Mouse (Mus musculus) lung, embryonic 15.5 days (tissue): ENCODE data around the gene Il25. TPM values are rescaled to one million over a fixed set of nuclear protein-coding genes. Genes with fewer than 3 reads are reported as not detected.

Source experiments
- ATAC-seq: fragments of 200-750 bp; cut with Nextera tagmentation; 2 replicates; pipeline ENCODE4 v1.8.0; 2017; ENCODE audit warnings: moderate number of reproducible peaks, borderline replicate concordance; ENCODE audit not compliant: low FRiP score, low TSS enrichment; ENCODE audit errors: extremely low read depth
- H3K27ac ChIP-seq: fragments of 300-500 bp; sonication (generic); 2 replicates; pipeline ENCODE4 v1.5.1; 2015; ENCODE audit warnings: moderate library complexity, mild to moderate bottlenecking, inconsistent platforms
- H3K27me3 ChIP-seq: fragments of 300-500 bp; sonication (generic); 2 replicates; pipeline ENCODE4 v1.6.1; 2015; ENCODE audit warnings: inconsistent platforms
- H3K36me3 ChIP-seq: fragments of 300-500 bp; sonication (generic); 2 replicates; pipeline ENCODE4 v1.6.1; 2015; ENCODE audit warnings: inconsistent platforms
- H3K4me1 ChIP-seq: fragments of 300-500 bp; sonication (generic); 2 replicates; pipeline ENCODE4 v1.6.1; 2015; ENCODE audit warnings: inconsistent platforms
- H3K4me2 ChIP-seq: fragments of 300-500 bp; sonication (generic); 2 replicates; pipeline ENCODE4 v1.6.1; 2015; ENCODE audit warnings: inconsistent platforms, mild to moderate bottlenecking, moderate library complexity
- H3K4me3 ChIP-seq: fragments of 300-500 bp; sonication (generic); 2 replicates; pipeline ENCODE4 v1.5.1; 2015; ENCODE audit warnings: mild to moderate bottlenecking, inconsistent platforms
- H3K9ac ChIP-seq: fragments of 300-500 bp; sonication (generic); 2 replicates; pipeline ENCODE4 v1.6.1; 2015; ENCODE audit warnings: inconsistent platforms
- H3K9me3 ChIP-seq: fragments of 300-500 bp; sonication (generic); 2 replicates; pipeline ENCODE4 v1.6.1; 2016; ENCODE audit warnings: inconsistent platforms
- WGBS: fragments of 180-500 bp; shearing (Covaris S2); methylation state at CpG from one replicate; pipeline ENCODE4 v1.1.7; 2015; 5-methylcytosine and 5-hydroxymethylcytosine counted together
- polyA plus RNA-seq: library from polyadenylated mRNA; unstranded; fragments of >200 nt; fragmentation: Nextera tagmentation; extraction: Ambion mirVana; gene quantifications from 2 replicates; pipeline ENCODE4 v1.2.1, GENCODE M21; 2015

Gene Il25
- polyA plus RNA-seq, 1 experiment from 2014 or later = 0.19 TPM

DNA sequence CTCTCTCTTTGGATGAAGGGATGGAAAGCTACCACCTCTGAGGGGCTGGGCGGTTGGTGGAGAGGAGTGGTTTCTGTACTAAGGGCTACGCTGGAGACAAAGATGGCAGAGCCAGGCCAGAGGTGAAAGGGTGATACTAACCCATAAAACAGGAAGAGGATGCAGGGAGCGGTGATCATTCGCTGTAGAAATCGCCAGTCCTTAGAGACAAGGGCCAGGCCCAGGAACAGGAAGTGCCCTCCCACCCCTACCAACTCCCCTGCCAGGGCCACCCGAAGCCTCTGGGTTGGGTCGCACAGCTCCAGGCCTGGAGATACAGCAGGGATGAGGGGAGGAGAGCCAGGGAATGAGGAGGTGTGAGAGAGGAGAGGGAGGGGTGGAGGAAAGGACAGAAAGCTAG lies 23.8 kb upstream of the Il25 start:
- Histone ChIP-seq H3K36me3 (peaks cover 27% of the 10 kb centered on the region), H3K27ac (no peak overlapping the region), H3K4me2 (no peak overlapping the region), H3K4me3 (no peak overlapping the region), H3K9me3 (no peaks in the 10 kb centered on the region), H3K9ac (no peak overlapping the region), H3K27me3 (no peaks in the 10 kb centered on the region), H3K4me1 (peaks cover 13% of the 10 kb centered on the region)
- WGBS = 72% methylated on average over 7 of the region's 7 CpGs
- no peak for ATAC-seq

- ATAC-seq = peak; percentile 56
- WGBS = 1% methylated on average over 60 of the region's 69 CpGs
Measured at GRCm38 (mm10) chr14:54912109-54912850, 20.2 kb upstream of the Il25 start.

DNA sequence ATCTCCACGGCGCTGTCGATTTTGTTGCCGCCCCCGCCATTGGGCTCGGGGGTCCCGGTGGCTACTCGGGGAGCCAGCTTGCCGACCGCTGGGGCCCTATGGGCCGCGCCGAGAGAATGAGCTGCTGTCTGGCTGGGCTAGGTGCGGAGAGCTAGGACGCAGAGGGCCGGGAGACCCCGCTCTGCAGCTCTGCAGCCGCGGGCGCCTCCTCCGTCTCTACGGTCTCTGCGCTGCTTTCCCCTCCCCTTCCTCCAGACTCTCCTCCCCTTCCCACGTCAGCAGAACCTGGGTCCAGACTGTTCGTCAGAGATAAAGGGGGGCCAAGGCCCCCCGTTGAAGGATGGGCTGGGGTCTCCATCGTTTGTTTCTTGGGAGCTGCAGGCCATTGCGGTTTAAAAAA lies 19.6 kb upstream of the Il25 start, which contains the start of gene Slc22a17:
Slc22a17 (minus strand) TSS at position 247 of the 400 bp plus-strand sequence.
- Histone ChIP-seq H3K4me1 (peaks cover 14% of the 10 kb centered on the region), H3K27ac (peak within 1 kb of the TSS; percentile 55), H3K27me3 (no peaks in the 10 kb centered on the region), H3K9me3 (no peaks in the 10 kb centered on the region), H3K4me2 (peak within 1 kb of the TSS; percentile 100), H3K4me3 (peak within 1 kb of the TSS; percentile 95), H3K9ac (peak within 1 kb of the TSS; percentile 93), H3K36me3 (peaks cover 28% of the 10 kb centered on the region)
- ATAC-seq = peak; percentile 91
- under 1% methylated on average over 27 of the region's 28 CpGs for WGBS

More at GRCm38 (mm10) chr14:54912109-54912850, 20.2 kb upstream of the Il25 start:
- no peaks in the 10 kb centered on the region for H3K9me3 ChIP-seq
- H3K27ac ChIP-seq = peak overlapping the region; percentile 55
- no peaks in the 10 kb centered on the region for H3K27me3 ChIP-seq
- peaks cover 14% of the 10 kb centered on the region for H3K4me1 ChIP-seq
- H3K4me2 ChIP-seq = peak overlapping the region; percentile 100
- H3K4me3 ChIP-seq = peak overlapping the region; percentile 95
- H3K36me3 ChIP-seq = peaks cover 29% of the 10 kb centered on the region
- H3K9ac ChIP-seq = peak overlapping the region; percentile 93

DNA sequence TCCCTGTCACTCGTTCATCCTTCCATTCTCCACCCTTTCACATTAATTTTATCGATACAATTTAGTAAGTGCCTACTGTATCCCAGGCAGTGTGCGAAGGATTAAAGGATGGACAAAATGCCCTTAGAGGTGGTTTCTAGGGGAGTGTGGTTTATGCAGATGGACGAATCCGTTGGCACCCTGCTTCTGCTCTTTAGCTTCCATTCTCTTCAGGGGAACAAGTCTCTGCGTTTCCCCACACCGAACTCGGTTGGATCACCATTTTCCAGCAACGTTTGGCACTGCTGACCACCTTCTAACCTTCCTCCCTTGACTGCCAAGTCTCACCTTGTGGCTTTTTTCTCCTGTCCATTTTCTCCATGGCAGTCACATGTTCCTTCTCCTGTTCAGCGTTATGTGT lies 19.2 kb upstream of the Il25 start:
- Histone ChIP-seq H3K4me1 (peaks cover 14% of the 10 kb centered on the region), H3K4me2 (peak overlapping the region; percentile 100), H3K36me3 (peaks cover 27% of the 10 kb centered on the region), H3K9ac (peak overlapping the region; percentile 93), H3K27ac (peak overlapping the region; percentile 12; the same call in 1 of the 2 replicates), H3K27me3 (no peaks in the 10 kb centered on the region), H3K9me3 (no peaks in the 10 kb centered on the region), H3K4me3 (peak overlapping the region; percentile 95)
- ATAC-seq = no peak
- 16% methylated on average over 10 of the region's 10 CpGs for WGBS

GRCm38 (mm10) chr14:54920076-54920685 lies 12.3 kb upstream of the Il25 start:
- H3K36me3 ChIP-seq = peaks cover 43% of the 10 kb centered on the region

GRCm38 (mm10) chr14:54924641-54925348 lies 7.7 kb upstream of the Il25 start:
- 21% methylated on average over 7 of the region's 7 CpGs for WGBS
- peaks cover 36% of the 10 kb centered on the region for H3K4me1 ChIP-seq
- ATAC-seq = peak; percentile 25; the same call in 1 of the 2 replicates

More at GRCm38 (mm10) chr14:54920076-54920685, 12.3 kb upstream of the Il25 start:
- H3K27me3 ChIP-seq = no peaks in the 10 kb centered on the region
- H3K9me3 ChIP-seq = no peaks in the 10 kb centered on the region
- H3K4me2 ChIP-seq = no peak overlapping the region
- no peak for ATAC-seq
- no peak overlapping the region for H3K27ac ChIP-seq
- H3K9ac ChIP-seq = no peak overlapping the region
- 85% methylated on average over 16 of the region's 16 CpGs for WGBS
- no peak overlapping the region for H3K4me3 ChIP-seq
- H3K4me1 ChIP-seq = peaks cover 16% of the 10 kb centered on the region

DNA sequence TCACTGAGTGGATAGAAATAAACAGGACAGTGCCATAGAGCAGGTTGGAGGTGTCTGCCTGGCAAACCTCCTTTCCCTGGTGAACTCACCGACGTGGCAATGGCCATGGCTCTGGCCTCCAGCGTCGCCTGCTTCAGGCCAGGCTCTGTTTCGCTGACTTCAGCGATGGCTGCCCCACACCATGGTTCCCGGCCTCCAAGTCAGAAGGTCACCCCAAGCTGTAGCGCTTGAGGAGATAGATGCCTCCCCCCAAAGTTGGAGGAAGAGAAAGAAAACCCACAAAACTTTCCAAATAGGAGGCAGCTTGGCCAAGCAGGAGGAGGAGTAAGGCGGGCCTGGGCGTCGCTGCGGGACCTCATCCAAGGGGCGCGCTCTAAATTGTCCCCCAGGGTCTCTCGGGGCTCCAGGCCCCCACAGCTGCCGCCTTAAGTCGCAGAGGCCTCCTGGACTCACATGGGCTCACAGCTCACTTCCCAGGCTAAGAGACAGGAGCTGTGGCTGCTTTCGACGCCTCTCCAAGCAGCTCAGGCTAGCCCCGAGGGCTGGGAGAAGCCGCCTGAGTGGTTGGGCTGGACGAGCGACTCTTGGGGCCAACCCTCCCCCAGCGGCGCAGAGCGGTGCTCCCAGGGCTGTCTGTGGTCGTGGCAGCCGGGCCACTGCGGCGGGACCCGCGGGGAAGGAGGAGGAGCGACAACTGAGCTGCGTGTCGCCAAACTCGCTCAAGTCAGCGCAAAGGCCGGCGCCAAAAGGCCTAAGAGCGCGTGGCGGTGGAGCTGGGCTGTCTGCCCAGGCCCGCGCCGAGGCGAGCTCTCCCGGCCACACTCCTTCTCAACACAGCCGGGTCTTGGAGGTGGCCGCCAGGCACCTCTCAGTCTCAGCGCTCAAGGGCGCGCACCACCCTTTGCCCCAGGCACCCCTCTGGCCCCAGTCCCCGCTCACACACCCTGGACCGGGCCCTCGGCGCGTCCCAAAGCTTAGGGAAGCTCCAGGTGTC lies 6.8 kb upstream of the Il25 start, which contains the start of gene Efs:
Efs (minus strand) TSS at position 778 of the 994 bp plus-strand sequence.
- H3K9me3 ChIP-seq = no peaks in the 10 kb centered on the region
- 2% methylated on average over 57 of the region's 57 CpGs for WGBS
- H3K27ac ChIP-seq = peak within 1 kb of the TSS; percentile 98
- 0 out of 2 replicates have a peak, but pooled peaks cover 8% of the 10 kb centered on the region for H3K27me3 ChIP-seq
- H3K9ac ChIP-seq = peak within 1 kb of the TSS; percentile 68
- peak within 1 kb of the TSS; percentile 79 for H3K4me2 ChIP-seq
- H3K36me3 ChIP-seq = peaks cover 7% of the 10 kb centered on the region
- H3K4me1 ChIP-seq = peaks cover 36% of the 10 kb centered on the region
- ATAC-seq = peak; percentile 60
- H3K4me3 ChIP-seq = peak within 1 kb of the TSS; percentile 51

More at GRCm38 (mm10) chr14:54924641-54925348, 7.7 kb upstream of the Il25 start:
- H3K4me2 ChIP-seq = peak overlapping the region; percentile 79
- H3K27me3 ChIP-seq = 0 out of 2 replicates have a peak, but pooled peaks cover 8% of the 10 kb centered on the region
- H3K27ac ChIP-seq = peak overlapping the region; percentile 98
- peak overlapping the region; percentile 51 for H3K4me3 ChIP-seq
- H3K9me3 ChIP-seq = no peaks in the 10 kb centered on the region
- peak overlapping the region; percentile 68 for H3K9ac ChIP-seq
- H3K36me3 ChIP-seq = peaks cover 14% of the 10 kb centered on the region

DNA sequence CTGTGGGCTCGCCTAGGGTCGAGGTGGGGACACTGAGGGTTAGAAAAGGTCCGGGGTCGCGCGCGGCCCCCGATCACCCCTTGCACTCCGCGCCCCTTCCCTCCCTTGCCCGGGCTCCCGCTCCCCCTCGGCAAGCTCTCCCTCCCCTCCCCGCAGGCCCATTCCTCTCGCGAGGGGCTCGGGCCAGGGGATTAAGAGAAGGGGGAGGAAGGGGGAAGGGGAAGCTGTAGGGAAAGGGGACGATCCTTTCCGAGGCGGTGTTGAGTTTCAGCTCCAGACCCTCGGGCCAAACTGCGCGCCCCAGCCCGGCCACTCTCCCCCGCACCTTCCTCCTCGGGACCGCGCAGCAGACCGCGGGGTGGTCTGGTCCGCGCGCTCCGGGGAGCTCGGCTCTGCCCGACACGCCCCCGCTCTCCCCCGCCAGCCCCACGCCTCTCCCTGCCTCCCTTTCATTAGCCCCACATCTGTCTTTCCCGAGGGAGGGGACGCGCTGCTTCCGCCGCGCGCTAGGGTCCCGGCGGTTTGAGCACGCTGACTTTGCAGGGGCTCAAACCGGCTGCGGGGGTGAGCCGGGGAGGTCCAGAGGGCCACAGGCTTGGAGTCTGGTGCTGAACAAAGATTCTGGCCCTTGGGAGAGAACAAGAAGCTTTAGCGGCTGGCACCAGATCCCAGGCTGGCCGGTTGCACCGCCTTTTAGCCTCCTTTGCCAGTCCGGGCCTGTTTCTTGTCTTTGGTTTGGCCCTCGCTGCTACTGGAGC lies 5.9 kb upstream of the Il25 start:
- peak overlapping the region; percentile 68 for H3K9ac ChIP-seq
- peak; percentile 81 for ATAC-seq
- no peaks in the 10 kb centered on the region for H3K9me3 ChIP-seq
- no peaks in the 10 kb centered on the region for H3K36me3 ChIP-seq
- H3K4me2 ChIP-seq = peak overlapping the region; percentile 79
- 0 out of 2 replicates have a peak, but pooled peaks cover 8% of the 10 kb centered on the region for H3K27me3 ChIP-seq
- WGBS = under 1% methylated on average over 39 of the region's 58 CpGs
- H3K4me3 ChIP-seq = peak overlapping the region; percentile 51
- H3K4me1 ChIP-seq = peaks cover 36% of the 10 kb centered on the region
- H3K27ac ChIP-seq = peak overlapping the region; percentile 98

- H3K9ac ChIP-seq = peak overlapping the region; percentile 68
- no peak for ATAC-seq
Measured at GRCm38 (mm10) chr14:54927296-54927695, 5.2 kb upstream of the Il25 start.

GRCm38 (mm10) chr14:54929801-54930200 lies 2.7 kb upstream of the Il25 start:
- Histone ChIP-seq H3K9me3 (no peaks in the 10 kb centered on the region), H3K27me3 (0 out of 2 replicates have a peak, but pooled peaks cover 8% of the 10 kb centered on the region), H3K4me2 (no peak overlapping the region), H3K4me3 (no peak overlapping the region), H3K36me3 (no peaks in the 10 kb centered on the region), H3K27ac (no peak overlapping the region), H3K9ac (no peak overlapping the region), H3K4me1 (peaks cover 28% of the 10 kb centered on the region)
- no peak for ATAC-seq
- 57% methylated on average over 5 of the region's 5 CpGs for WGBS

More at GRCm38 (mm10) chr14:54927296-54927695, 5.2 kb upstream of the Il25 start:
- H3K36me3 ChIP-seq = no peaks in the 10 kb centered on the region
- peak overlapping the region; percentile 79 for H3K4me2 ChIP-seq
- peak overlapping the region; percentile 98 for H3K27ac ChIP-seq
- no peaks in the 10 kb centered on the region for H3K9me3 ChIP-seq
- H3K4me1 ChIP-seq = peaks cover 36% of the 10 kb centered on the region
- H3K4me3 ChIP-seq = peak overlapping the region; percentile 51
- H3K27me3 ChIP-seq = 0 out of 2 replicates have a peak, but pooled peaks cover 8% of the 10 kb centered on the region
- 25% methylated on average over 7 of the region's 7 CpGs for WGBS
